Mouse (Mus musculus) liver, embryonic 14.5 days (tissue): ENCODE measurements around the gene Ammecr1. TPM values are rescaled to one million over a fixed set of nuclear protein-coding genes. Genes with fewer than 3 reads are reported as not detected.

Experiments used
- ATAC-seq: fragments of 200-750 bp; cut with Nextera tagmentation; 2 replicates; pipeline ENCODE4 v1.8.0; 2017; ENCODE audit warnings: moderate number of reproducible peaks, mild to moderate bottlenecking, moderate library complexity; ENCODE audit not compliant: insufficient read depth
- DNase-seq, 3 experiments: peaks; one replicate each; pipeline ENCODE4 v3.0.0-alpha.2; 2012 to 2013; ENCODE audit warnings: low read depth in 3 of 3, low spot score in 3 of 3
- H3K27ac ChIP-seq: fragments of 300-500 bp; sonication (generic); 2 replicates; pipeline ENCODE4 v1.5.1; 2014; ENCODE audit warnings: moderate library complexity, mild to moderate bottlenecking, control low read depth, inconsistent platforms
- H3K27me3 ChIP-seq: fragments of 300-500 bp; sonication (generic); 2 replicates; pipeline ENCODE4 v1.6.1; 2014; ENCODE audit warnings: mild to moderate bottlenecking, low read length, moderate library complexity; ENCODE audit not compliant: control insufficient read depth, insufficient read depth
- H3K36me3 ChIP-seq: fragments of 300-500 bp; sonication (generic); replicated peaks from 2 replicates; pipeline ENCODE4 v1.6.1; 2014; ENCODE audit warnings: low read depth; ENCODE audit not compliant: control insufficient read depth, insufficient read depth
- H3K4me1 ChIP-seq, 2 experiments: fragments of 200-500 bp in 1 of 2; fragments of 300-500 bp in 1 of 2; sonication (generic) in 1 of 2; replicated peaks; 2 replicates each; pipeline ENCODE4 v1.6.1; 2012 to 2014; ENCODE audit warnings: antibody characterized with exemption in 1 of 2, inconsistent platforms in 1 of 2, low read length in 1 of 2; ENCODE audit not compliant: control insufficient read depth in 2 of 2, insufficient read depth in 2 of 2
- H3K4me2 ChIP-seq: fragments of 300-500 bp; sonication (generic); 2 replicates; pipeline ENCODE4 v1.6.1; 2014; ENCODE audit warnings: low read depth, mild to moderate bottlenecking, control low read depth, moderate library complexity
- H3K4me3 ChIP-seq, 2 experiments: fragments of 200-500 bp in 1 of 2; fragments of 300-500 bp in 1 of 2; sonication (generic) in 1 of 2; 2 replicates each; pipeline ENCODE4 v1.5.1; 2012 to 2014; ENCODE audit warnings: low read depth in 2 of 2, low read length in 2 of 2, mild to moderate bottlenecking in 2 of 2, control low read depth in 1 of 2, inconsistent platforms in 1 of 2, moderate library complexity in 1 of 2; ENCODE audit not compliant: insufficient read depth in 1 of 2
- H3K9ac ChIP-seq: fragments of 300-500 bp; sonication (generic); replicated peaks from 2 replicates; pipeline ENCODE4 v1.6.1; 2014; ENCODE audit warnings: mild to moderate bottlenecking, control low read depth, moderate library complexity
- H3K9me3 ChIP-seq: fragments of 300-500 bp; sonication (generic); 2 replicates; pipeline ENCODE4 v1.6.1; 2016; ENCODE audit warnings: low read length, mixed read lengths; ENCODE audit not compliant: control insufficient read depth
- CTCF ChIP-seq: IDR thresholded peaks from 2 replicates; pipeline ENCODE4 v1.5.1; 2016; ENCODE audit warnings: antibody characterized with exemption, low read depth, control low read depth
- EP300 ChIP-seq: IDR thresholded peaks from 2 replicates; pipeline ENCODE4 v1.6.1; 2016; ENCODE audit warnings: antibody characterized with exemption, low read depth
- WGBS: fragments of 180-500 bp; shearing (Covaris S2); extraction: QIAGEN DNeasy Blood & Tissue Kit; methylation state at CpG from one replicate; pipeline ENCODE4 v1.1.7; 2014; ENCODE audit not compliant: insufficient replicate concordance; 5-methylcytosine and 5-hydroxymethylcytosine counted together
- microRNA-seq: library from miRNA; unstranded; fragments of <30 nt; microRNA quantifications from one replicate; pipeline ENCODE4, GENCODE M21; 2016
- polyA plus RNA-seq, 2 experiments: library from polyadenylated mRNA; depleted of rRNA in 1 of 2; stranded (reverse) in 1 of 2; unstranded in 1 of 2; fragments of >200 nt; fragmentation: Nextera tagmentation in 1 of 2; extraction: Ambion mirVana in 1 of 2; gene quantifications; 2 replicates each; pipeline versions ENCODE4 v1.2.1 to v1.2.3; 2012 to 2014

Gene Ammecr1
- polyA plus RNA-seq, 2 experiments: 5.0 to 12.8 TPM

DNA sequence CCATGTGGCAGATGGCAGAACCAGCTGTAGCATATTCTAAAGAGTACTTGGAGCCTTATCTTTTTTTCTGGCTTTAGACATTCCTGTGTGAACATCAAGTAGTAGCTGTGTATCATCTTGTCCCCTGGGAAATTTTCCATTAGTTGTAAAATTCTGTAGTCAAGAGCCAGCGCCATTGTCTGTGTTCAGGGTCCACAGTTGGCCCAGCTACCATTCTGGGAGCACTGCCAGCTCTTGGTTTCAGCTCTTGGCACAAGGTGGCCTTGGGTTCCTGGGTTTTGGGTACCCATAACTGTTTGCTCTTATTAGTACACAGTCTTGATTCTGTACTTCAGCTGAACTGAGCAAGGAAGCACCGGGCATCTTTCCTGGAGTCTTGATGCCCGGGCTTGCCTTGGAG lies 161.9 kb downstream of the Ammecr1 start:
- Histone ChIP-seq H3K9ac (no peak overlapping the region), H3K4me2 (no peak overlapping the region), H3K27me3 (no peaks in the 10 kb centered on the region), H3K4me3 (no peak overlapping the region), H3K9me3 (no peaks in the 10 kb centered on the region), H3K27ac (no peak overlapping the region), H3K4me1 (no peaks in the 10 kb centered on the region), H3K36me3 (no peaks in the 10 kb centered on the region)
- TF ChIP-seq EP300: no peak
- TF ChIP-seq CTCF: no peak
- no peak for ATAC-seq
- no peak for DNase-seq
- WGBS: 88% methylated on average over 3 of the region's 3 CpGs

Small RNA genes within 50 kb of the gene (microRNA-seq; reads per million reads assigned to microRNA genes)
- gene Gm44351: not detected

Other genes with a start within 250 kb of the Ammecr1 start
- 0.02 TPM in 1 of 2 replicates, not detected in the other for gene Rtl9, start 132.9 kb upstream of the Ammecr1 start, polyA plus RNA-seq (2012; rRNA removed)
- not detected in 2 replicates for gene Rtl9, start 132.9 kb upstream of the Ammecr1 start, polyA plus RNA-seq (2014; fragmentation: Nextera tagmentation; extraction: Ambion mirVana)